Mouse (Mus musculus) c-Kit-positive CD71-negative TER-119-negative erythroid progenitor cells, embryonic 14.5 days (primary cell): ENCODE data around the gene Ager.
A peak's percentile ranks its signal among the peaks of the same experiment; 100 is the strongest.

ENCODE experiments used
- DNase-seq: peaks from one replicate; pipeline ENCODE4 v3.0.0-alpha.2; 2013; ENCODE audit warnings: low read depth

Ager gene

DNA sequence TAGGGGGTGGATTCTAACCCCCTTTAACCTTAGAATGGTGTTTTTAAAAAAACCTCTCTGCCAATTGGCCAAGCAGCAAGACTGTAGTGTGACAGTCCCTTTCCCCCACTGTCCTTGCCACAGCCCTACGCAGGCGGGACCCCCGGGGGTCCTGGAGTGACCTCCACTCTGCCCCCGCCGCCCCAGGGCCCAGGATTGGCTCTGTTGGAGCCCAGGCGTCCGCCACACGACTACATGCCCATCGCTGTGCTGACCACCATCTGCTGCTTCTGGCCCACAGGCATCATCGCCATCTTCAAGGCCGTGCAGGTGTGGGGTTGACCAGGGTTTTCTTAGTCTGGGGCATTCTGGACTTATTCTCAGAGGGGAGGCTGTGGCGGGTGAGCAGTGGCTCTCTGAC lies 34.0 kb downstream of the Ager start:
- DNase-seq = no peak

DNA sequence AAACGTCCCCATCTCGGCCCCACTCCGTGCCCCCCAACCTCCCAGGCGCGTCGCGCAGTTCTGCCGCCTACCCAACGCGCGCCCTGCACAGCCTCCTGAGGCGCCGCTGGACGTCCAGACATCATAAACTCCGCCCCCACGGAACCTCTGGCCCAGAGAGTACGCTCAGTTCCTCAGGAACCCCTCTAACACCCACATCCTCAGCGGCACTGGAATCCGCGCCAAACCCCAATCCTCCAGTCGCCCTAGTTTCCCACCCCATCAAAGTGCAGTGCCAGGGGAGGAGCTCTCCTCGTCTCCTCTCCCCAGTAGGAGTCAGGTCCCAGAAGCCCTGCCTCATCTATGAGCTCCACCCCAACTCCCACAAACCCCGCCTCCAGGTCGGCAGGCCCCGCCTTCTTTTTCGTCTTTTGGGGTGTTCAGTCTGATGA lies 34.6 kb downstream of the Ager start:
- DNase-seq = no peak

DNA sequence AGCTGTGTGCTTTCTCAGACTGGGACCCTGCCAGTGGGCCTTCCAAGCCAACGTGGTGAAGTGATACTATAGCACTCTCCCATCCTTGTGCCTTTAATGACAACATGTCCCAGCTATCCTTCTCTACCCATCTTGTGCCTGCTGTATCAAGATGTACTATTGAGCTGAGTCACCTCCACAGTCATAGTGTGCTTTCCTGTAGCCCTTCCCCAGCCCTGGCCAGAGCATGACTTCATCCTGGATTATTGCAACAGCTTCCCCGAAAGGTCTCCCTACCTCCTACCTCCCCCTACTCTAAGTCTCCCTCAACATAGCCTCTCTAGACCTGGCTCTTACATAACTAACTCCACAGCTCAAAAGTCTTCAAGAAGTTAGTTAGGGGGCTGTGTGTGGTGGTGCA lies 38.0 kb downstream of the Ager start:
- DNase-seq = no peak

DNA sequence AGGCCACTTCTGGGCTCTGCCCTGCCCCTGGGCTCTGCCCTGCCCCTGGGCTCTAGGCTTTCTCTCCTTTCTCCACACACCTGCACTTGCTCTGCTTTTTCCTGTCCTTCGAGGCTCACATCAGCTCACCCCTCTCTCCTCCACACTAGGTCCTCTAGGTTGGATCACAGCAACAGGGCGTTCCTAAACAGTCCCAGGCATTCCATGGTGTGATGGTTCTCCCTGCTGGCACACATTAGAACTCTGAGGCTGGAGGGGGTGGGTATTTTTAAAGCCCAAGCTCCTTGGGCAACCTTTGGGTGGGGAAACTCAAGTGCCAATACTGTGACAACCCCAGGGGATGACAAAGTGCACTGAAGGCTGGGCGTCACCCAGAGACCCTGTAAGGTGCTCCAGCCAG lies 39.8 kb downstream of the Ager start:
- no peak for DNase-seq

DNA sequence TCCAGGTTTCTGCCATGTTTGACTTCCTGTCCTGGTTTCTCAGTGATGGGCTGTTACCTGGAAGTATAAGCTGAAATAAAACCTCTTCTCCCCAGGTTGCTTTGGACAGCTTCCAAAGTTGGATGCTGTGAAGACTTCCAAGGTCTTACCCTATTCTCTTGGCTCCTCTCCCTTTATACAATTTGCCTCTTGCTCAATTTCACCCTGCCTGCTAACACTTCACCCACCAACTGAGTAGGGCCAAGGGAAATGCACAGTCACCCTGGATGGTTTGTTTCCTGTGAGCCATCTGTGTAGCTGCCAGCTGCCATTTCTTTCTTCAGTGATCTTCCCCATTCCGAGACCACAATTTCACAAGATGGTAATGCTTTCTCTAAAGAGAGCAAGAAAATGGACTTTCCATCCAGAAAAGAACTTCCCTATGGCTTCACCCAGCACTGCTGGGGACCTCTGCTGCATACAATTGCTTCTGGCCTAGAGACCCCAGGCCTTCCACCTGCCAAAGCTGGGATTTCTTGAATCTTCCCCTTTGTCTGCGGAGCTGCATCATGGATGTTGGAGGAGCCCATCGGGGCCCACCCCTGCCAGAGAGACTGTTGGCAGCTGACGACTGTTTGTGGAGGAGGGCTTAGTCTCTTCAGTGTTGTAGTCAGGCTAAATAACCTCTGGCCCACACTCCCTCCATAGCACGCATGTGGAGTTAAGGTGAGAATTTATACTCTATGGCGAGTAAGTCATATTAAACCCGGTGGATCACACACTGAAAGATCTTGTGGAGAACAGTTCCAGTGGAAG lies 42.0 kb downstream of the Ager start:
- no peak for DNase-seq

DNA sequence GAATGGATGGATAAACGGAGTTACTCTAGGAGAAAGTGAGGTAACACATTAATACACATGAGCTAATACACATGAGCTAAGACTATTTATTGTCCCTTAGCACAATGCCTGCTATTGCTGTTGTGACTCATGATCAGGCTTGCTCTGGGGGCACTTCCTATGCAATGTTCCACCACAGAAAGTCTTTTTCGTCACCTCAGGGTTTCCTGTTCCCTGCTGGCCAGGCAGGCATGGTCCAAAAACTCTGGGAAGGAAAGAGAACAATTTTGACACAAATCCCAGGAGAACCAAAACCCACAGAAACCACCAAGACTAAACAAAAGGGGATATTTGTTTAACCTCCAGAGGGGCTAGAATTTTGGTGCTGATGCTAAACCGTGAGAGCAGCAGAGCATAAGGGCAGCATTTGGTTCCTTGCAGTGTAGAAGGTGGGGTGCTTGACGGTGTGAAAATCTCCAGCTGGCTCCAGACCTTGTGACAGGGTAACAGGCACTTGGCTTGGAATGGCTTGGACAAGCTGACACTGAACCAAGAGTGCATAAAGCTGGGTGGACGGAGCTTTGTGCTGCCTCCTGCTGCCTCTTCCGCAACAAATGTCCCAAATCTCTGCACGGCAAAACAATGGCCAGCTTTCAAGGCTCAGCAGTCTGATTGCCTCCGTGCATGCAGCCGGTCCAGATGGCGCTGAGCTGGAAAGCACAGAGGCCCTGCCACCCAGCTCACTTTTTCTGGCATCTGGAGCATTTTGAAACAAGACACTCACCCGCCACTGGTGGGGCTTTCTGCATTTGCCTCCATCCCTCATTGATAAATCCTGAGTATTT lies 43.3 kb downstream of the Ager start:
- no peak for DNase-seq

DNA sequence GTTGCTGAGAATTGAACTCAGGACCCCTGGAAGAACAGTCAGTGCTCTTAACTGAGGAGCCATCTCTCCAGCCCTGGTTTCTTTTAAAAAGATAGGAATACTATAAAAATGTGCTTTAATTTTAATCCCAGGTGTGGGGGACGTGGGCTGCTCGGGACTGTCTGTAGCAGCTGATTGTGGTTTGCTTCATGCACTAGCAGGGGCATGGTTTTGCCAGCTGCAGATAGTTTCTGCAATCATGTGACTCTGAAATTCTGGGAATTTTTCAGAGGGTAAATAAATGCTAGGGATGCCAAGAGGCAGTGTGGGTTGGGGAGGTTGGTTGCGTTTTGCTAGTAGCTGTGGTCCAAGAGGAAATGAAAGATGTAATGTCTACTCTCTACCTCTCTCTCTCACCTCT lies 44.3 kb downstream of the Ager start:
- no peak for DNase-seq

DNA sequence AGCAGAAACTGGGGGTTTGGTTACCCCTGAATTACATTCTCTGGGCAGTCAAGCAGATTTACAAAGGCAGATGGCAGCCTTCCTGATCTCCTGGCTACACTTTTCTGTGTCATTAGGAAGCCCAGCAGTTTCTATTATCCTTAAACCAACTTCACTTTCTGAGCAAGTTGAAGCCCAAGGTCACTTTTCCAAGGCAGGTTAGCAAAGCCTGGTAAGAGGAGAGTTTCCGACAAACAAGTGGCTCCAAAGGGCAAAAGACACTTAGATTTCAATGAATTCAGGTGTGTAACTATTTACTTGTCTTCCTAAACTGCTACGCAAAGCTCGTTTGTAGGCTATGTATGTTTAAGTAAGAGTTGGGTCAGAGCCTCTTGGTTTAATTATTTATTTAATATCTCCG lies 45.7 kb downstream of the Ager start:
- DNase-seq = no peak

DNA sequence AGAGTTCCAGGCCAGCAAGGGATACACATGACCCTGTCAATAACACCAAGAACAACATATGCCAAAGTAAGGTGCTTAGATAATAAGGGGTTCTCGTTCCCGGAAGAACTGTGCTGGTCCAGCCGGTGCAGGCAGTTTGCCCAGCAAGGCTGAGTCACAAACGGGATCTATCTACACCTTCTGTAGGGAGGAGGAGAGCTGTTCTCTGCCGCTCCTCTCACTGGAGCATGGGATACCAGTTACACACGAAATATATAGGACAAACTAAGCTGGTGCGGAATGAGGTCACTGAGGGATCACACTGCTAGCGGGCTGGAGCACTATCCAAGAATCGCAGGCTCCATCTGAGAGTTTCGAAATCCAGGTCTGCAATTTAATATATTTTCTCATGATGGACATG lies 46.3 kb downstream of the Ager start:
- DNase-seq = no peak

DNA sequence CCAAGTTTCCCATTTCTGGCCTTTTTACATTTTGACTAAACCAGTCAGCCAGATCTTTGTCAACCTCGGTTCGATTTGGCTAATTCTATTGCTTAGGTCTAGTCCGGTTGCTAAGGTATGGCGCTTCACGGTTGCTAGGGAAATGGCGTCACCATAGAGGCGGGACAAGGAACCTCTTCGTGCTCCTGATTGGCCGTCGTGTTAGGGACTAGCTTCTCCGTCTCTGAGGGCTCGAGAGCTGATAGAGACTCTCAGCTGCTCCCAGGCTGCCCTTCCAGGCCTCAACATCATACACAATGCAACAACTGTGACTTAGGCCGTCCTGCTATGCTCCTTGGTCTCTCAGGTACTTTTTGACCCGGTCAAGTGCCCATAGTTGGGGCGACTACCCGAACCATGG lies 46.9 kb downstream of the Ager start, which contains the start of gene Fkbpl:
Gene Fkbpl, plus strand, starts transcription at position 157 of the 400 bp plus-strand sequence.
- peak; percentile 99 for DNase-seq

DNA sequence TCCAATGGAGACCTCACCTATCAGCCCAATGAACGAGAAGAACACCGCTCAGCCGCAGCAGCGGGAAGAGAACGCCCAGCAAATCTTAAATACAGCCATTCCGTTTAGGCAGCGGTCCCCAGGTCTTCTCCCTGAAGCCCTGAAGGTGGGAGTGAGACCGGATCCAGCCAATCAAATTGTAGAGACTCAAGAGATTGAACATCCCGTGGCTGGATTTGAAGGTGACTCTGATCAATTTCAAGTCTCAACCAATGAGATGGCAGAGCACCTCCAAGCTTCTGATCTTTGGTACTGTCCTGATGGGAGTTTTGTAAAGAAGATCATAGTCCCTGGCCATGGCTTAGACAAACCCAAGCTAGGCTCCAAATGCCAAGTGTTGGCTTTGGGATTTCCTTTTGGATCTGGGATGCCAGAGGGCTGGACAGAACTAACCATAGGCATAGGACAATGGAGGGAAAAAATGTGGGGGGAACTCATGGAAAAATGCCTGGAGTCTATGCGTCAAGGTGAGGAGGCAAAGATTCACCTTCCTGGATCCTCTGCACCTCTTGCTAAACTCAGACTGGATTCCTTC lies 47.7 kb downstream of the Ager start:
- no peak for DNase-seq

DNA sequence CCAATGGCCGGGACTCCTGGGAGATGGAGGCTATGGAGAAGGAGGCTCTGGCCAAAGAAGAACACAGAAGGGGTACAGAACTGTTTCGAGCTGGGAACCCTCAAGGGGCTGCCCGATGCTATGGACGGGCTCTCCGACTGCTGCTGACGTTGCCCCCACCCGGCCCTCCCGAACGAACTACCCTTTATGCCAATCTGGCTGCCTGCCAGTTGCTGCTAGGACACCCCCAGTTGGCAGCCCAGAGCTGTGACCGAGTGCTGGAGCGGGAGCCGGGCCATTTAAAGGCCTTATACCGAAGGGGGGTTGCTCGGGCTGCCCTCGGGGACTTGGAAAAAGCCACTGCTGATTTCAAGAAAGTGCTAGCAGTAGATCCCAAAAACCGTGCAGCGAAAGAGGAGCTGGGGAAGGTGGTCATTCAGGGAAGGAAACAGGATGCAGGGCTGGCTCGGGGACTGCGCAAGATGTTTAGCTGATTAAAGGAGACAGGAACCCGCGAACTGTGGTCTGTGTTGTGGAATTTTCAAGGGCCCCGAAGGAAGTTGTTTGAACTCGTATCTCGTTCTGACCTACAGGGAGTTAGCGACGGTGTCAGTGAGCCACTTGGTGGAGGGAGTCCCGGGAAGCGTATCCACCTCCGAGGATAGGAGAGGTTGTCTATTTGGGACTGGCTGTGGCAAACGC lies 48.3 kb downstream of the Ager start:
- no peak for DNase-seq

DNA sequence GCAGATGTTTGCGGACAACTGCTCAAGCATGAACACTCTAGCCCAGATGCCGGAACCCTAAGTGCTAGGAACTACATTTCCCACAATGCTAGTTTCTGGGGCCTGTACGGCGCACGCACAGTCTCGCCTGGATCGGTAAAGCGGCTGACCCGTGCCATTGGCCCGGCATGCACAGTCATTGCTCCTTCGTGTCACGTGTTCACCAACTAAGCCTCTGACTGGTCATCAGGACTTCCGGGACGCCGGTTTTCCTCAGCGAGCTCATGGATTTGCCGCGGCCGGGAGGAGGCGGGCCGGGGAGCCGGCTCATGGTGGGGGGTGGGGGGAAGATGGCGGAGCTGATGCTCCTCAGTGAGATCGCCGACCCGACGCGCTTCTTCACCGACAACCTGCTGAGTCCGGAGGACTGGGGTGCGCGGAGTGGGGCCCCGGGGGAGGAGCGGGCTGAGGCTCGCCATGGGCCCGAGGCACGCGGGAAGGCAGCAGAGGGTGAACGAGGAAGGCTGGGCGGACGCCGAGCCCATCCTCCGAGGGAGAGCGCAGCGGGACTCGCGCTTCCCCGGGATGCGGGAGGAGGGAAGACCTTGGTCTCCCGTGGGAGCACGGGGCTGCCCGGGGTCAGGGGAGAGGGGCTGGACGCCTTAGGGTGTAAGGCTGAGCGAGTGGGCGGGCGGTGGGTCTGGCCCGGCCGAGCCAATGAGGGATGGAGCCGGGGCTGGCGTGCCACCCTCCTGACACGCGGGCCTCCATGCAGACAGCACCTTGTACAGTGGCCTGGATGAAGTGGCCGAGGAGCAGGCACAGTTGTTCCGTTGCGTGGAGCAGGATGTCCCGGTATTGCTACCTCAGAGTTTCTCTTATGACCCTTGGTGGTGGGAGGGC lies 49.5 kb downstream of the Ager start, which contains the start of gene Atf6b:
Gene Atf6b, plus strand, starts transcription at position 241 of the 882 bp plus-strand sequence.
- peak; percentile 92 for DNase-seq

DNA sequence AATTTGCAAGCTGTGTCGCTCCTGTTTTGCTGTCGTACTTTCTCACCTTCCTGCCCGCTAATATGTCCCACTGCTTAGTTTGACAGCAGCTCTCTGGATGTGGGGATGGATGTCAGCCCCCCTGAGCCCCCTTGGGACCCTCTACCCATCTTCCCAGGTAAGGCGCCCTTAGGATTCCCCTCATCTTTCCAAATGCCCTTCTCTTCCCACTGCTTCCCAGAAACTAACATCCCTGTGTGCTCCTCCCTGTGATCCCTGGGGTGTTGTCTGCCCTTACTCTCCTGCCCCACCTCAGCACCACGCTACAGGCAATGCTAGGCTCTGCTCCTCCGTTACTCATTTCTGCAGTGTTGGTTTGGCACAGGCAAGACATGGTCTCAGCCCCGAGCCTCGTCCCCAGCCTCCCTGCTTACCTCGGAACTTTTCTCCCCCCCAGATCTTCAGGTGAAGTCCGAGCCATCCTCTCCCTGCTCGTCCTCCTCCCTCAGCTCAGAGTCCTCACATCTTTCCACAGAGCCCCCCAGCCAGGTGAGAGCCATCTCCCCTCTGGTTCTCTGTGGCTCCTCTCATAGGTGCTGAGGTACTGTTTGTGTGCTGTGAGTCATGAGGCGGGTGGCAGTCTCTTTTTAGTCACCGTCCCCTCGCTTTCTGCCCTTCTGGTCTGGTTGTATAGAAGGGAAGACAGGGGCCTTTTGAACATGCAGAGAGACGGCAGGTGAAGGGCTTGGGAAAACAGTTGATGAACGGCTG lies 50.7 kb downstream of the Ager start:
- DNase-seq = no peak

DNA sequence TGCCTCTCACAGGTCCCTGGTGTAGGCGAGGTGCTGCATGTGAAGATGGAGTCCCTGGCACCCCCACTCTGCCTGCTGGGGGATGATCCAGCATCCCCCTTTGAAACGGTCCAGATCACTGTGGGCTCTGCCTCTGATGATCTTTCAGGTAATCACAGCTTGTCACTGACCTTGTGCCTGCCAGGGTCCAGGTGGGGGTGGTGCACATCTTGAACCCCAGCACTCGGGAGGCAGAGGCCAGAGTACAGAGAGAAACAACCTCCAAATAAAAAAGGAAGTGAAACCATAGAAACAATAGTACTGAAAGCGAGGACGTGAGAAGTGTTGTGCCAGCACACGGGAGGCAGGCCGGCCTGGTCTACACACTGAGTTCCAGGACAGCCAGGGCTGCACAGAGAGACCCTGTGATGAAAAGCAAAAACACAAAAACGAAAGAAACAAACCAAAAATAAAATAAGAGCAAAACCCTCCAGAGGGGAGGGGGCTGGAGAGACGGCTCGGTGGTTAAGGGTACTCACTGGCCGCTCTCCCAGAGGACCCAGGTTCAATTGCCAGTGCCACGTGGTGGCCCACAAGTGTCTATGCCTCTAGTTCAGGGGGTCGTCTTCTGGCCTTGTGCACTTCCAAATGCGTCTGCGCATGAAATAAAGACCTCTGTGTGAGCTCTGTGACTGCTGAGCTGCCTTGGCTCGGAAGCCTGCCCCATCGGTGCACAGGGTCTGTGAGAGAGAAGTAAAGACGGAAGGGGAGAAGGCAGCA lies 51.6 kb downstream of the Ager start:
- no peak for DNase-seq
